Mouse (Mus musculus) monocyte, adult 59 days (primary cell): ENCODE results near the gene Gm4744. TPM values are rescaled to one million over a fixed set of nuclear protein-coding genes. Genes with fewer than 3 reads are reported as not detected.

Experiments
- total RNA-seq, 2 experiments: library from RNA; stranded (reverse); gene quantifications; one replicate each; pipeline ENCODE4 v1.2.4; 2023

Gm4744 gene
- total RNA-seq = not detected

GRCm38 (mm10) chr6:40951770-40952169 lies at the start of gene Gm4744:
Gene Gm4744 (minus strand): TSS chr6:40951870.

GRCm38 (mm10) chr6:40999379-40999778 lies 47.7 kb upstream of the Gm4744 start, which contains the start of gene Gm2663:
Gene Gm2663 (minus strand): TSS chr6:40999479.

GRCm38 (mm10) chr6:40964454-40964853 lies 12.8 kb upstream of the Gm4744 start, which contains the start of gene 1810009J06Rik:
Gene 1810009J06Rik (plus strand): TSS chr6:40964754.

GRCm38 (mm10) chr6:40940457-40940856 lies 11.2 kb downstream of the Gm4744 start, which contains the start of gene 1700074P13Rik:
Gene 1700074P13Rik (minus strand): TSS chr6:40940557.

GRCm38 (mm10) chr6:40900287-40900686 lies 51.4 kb downstream of the Gm4744 start, which contains the start of gene Prss58:
Gene Prss58 (minus strand): TSS chr6:40900387.

Other genes starting within 250 kb of the Gm4744 start
- gene Moxd2, start 64.4 kb downstream of the Gm4744 start, total RNA-seq = not detected
- gene Prss58, start 51.5 kb downstream of the Gm4744 start, total RNA-seq = not detected
- not detected for gene 1700074P13Rik, start 11.3 kb downstream of the Gm4744 start, total RNA-seq
- gene 1810009J06Rik, start 12.9 kb upstream of the Gm4744 start, total RNA-seq = not detected
- gene Gm2663, start 47.6 kb upstream of the Gm4744 start, total RNA-seq = not detected
- gene 2210010C04Rik, start 83.6 kb upstream of the Gm4744 start, total RNA-seq = under 1 TPM; 0.21 to 0.33 TPM